Mouse (Mus musculus) hindbrain, embryonic 11.5 days (tissue): ENCODE measurements around the gene Lrrc10. TPM values are rescaled to one million over a fixed set of nuclear protein-coding genes. Genes with fewer than 3 reads are reported as not detected.
"Not testable (repeated sequence)": the region's sequence is repeated elsewhere in the genome, so short reads cannot be mapped to it uniquely, and the experiment has no call there.

Experiments used
- ATAC-seq: fragments of 200-750 bp; cut with Nextera tagmentation; 2 replicates; pipeline ENCODE4 v1.8.0; 2017; ENCODE audit warnings: mild to moderate bottlenecking, moderate TSS enrichment, moderate library complexity; ENCODE audit not compliant: low FRiP score
- DNase-seq: peaks from one replicate; pipeline ENCODE4 v3.0.0-alpha.2; 2015; ENCODE audit warnings: low spot score
- H3K27ac ChIP-seq: fragments of 300-500 bp; sonication (generic); 2 replicates; pipeline ENCODE4 v1.5.1; 2014; ENCODE audit warnings: mild to moderate bottlenecking, low read depth, low read length
- H3K27me3 ChIP-seq: fragments of 300-500 bp; sonication (generic); 2 replicates; pipeline ENCODE4 v1.6.1; 2014; ENCODE audit warnings: mild to moderate bottlenecking, low read length, moderate library complexity, mixed read lengths; ENCODE audit not compliant: control insufficient read depth, insufficient read depth
- H3K36me3 ChIP-seq: fragments of 300-500 bp; sonication (generic); 2 replicates; pipeline ENCODE4 v1.6.1; 2014; ENCODE audit warnings: mild to moderate bottlenecking, low read length, moderate library complexity, mixed read lengths; ENCODE audit not compliant: control insufficient read depth, insufficient read depth
- H3K4me1 ChIP-seq: fragments of 300-500 bp; sonication (generic); replicated peaks from 2 replicates; pipeline ENCODE4 v1.6.1; 2014; ENCODE audit warnings: low read length, mixed read lengths; ENCODE audit not compliant: control insufficient read depth, insufficient read depth
- H3K4me2 ChIP-seq: fragments of 300-500 bp; sonication (generic); replicated peaks from 2 replicates; pipeline ENCODE4 v1.6.1; 2014; ENCODE audit warnings: mild to moderate bottlenecking, low read depth, low read length
- H3K4me3 ChIP-seq: fragments of 300-500 bp; sonication (generic); 2 replicates; pipeline ENCODE4 v1.5.1; 2014; ENCODE audit warnings: low read depth, low read length
- H3K9ac ChIP-seq: fragments of 300-500 bp; sonication (generic); 2 replicates; pipeline ENCODE4 v1.6.1; 2014; ENCODE audit warnings: low read depth, low read length
- H3K9me3 ChIP-seq: fragments of 300-500 bp; sonication (generic); 2 replicates; pipeline ENCODE4 v1.6.1; 2016; ENCODE audit warnings: low read length; ENCODE audit not compliant: control insufficient read depth
- WGBS: fragments of 180-500 bp; shearing (Covaris S2); extraction: QIAGEN DNeasy Blood & Tissue Kit; methylation state at CpG from one replicate; pipeline ENCODE4 v1.1.7; 2014; 5-methylcytosine and 5-hydroxymethylcytosine counted together
- polyA plus RNA-seq: library from polyadenylated mRNA; unstranded; fragments of >200 nt; fragmentation: Nextera tagmentation; extraction: Ambion mirVana; gene quantifications from 2 replicates; pipeline ENCODE4 v1.2.1, GENCODE M21; 2014

The Lrrc10 gene
- polyA plus RNA-seq, 1 experiment from 2014 or later: 0.12 TPM

DNA sequence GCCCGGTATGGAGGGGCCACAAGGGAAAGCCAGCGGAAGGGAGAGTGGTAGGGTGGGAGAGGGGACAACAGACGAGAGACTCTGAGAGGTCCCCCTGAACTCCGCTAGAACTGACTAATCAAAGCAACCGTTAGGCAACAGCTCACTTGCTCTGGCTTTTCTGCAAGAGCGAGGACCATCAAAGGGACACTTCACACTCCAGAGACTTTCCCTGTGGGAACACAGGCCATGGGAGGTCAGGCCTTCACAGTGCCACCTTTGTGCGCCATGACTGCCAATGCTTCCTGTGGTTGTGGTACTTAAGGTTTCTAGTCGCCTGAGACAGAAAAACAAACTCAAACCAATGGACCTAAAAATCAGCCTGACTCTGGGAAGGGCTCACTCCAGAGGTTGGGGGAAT is 34.1 kb upstream of the Lrrc10 start:
- no peak overlapping the region for H3K27ac ChIP-seq
- WGBS: 41% methylated on average over 8 of the region's 8 CpGs
- no peaks in the 10 kb centered on the region for H3K36me3 ChIP-seq
- no peak for ATAC-seq
- no peak overlapping the region for H3K4me2 ChIP-seq
- H3K9ac ChIP-seq: no peak overlapping the region
- no peak overlapping the region for H3K4me3 ChIP-seq
- no peaks in the 10 kb centered on the region for H3K27me3 ChIP-seq
- no peaks in the 10 kb centered on the region for H3K4me1 ChIP-seq
- DNase-seq: no peak
- H3K9me3 ChIP-seq: no peaks in the 10 kb centered on the region

DNA sequence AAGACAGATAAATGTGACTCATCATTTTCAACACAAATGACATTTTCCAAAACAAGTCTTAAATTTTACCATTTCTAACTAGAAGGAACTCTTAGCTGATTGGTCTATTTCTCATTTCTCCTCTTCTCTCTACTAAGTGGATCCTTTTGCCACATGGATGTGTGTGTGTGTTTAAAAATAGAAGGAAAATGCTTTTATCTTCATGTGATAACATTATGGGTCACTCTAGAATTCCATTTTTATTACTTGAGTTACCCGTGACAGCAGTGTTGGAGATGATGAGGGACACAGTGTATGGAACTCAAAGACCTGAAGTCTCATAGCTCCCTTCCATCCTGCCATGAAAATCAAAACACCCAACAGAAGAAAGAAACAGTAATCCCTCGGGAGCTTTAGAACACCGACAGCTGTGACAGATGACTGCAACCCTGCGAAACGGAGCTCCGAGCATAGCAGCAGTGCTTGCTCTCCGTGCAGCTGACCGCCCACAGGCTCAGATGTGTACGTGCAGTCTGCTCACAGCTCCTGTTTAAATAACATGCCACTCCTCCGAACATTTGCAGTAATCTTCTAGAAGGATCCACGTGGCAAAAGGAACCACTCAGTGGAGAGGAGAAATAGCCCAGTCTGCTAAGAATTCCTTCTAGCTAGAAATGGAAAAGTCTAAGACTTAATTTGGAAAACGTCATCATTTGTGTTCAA is 31.3 kb upstream of the Lrrc10 start:
- Histone ChIP-seq H3K4me1 (no peaks in the 10 kb centered on the region; the same call in 1 of the 2 replicates), H3K4me2 (no peak overlapping the region), H3K9ac (no peak overlapping the region), H3K27me3 (no peaks in the 10 kb centered on the region), H3K9me3 (no peaks in the 10 kb centered on the region), H3K36me3 (no peaks in the 10 kb centered on the region), H3K4me3 (no peak overlapping the region), H3K27ac (no peak overlapping the region)
- WGBS: 22% methylated on average over 12 of the region's 12 CpGs
- DNase-seq (peak; percentile 58), ATAC-seq (peak; percentile 86)

DNA sequence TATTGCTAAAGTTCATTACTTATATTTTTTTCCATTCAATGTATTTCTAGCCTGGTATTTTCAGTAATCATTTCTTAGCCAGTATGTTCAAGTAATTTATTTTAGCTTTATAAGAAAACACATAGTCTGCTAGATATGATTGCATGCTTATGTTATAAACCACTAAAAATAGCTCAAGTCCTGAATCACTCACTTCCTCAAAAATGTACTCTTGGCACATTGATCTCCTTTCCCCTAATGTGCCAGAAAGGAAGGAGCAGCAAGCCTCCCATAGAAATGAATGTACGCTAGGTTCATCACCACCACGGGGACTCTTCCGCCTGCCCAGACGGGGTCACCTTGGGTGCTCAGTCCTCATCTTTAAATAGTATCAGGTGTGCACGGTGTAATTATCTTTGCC is 30.6 kb upstream of the Lrrc10 start:
- Histone ChIP-seq H3K4me1 (no peaks in the 10 kb centered on the region; the same call in 1 of the 2 replicates), H3K27ac (no peak overlapping the region), H3K9me3 (no peaks in the 10 kb centered on the region), H3K4me3 (no peak overlapping the region), H3K4me2 (no peak overlapping the region), H3K27me3 (no peaks in the 10 kb centered on the region), H3K9ac (no peak overlapping the region), H3K36me3 (no peaks in the 10 kb centered on the region)
- 91% methylated on average over 5 of the region's 5 CpGs for WGBS
- DNase-seq: no peak
- ATAC-seq: no peak

DNA sequence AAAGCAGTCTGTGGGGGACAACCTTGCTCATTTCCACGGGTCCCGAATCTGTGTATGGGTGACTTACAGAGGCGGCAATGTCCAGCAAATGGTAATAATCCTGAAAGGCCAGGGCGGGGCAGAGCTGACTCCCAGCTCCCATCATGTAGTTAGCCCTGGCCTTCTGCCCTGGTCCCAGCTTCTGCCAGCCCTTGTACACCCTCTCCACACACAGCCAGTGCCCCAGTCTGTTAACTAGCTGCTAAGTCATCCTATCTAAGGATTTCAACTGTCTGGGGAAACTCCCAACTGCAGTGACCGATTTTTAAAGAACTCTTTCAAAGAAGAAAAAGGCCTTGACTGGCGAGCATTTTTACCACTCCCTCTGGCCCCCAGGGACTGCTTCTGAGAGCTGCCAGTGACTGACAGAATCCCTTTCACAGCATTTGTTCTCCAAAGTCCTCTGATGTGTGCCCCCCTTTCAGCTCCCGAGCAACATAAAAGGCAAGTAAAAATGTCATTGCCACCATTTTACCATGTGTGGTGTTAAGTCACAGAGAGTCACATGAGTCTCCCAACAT is 26.8 kb upstream of the Lrrc10 start:
- no peaks in the 10 kb centered on the region for H3K27me3 ChIP-seq
- H3K9ac ChIP-seq: no peak overlapping the region

GRCm38 (mm10) chr10:117021020-117021754 is 24.0 kb upstream of the Lrrc10 start:
- WGBS: 13% methylated on average over 21 of the region's 21 CpGs
- DNase-seq (peak; percentile 53), ATAC-seq (peak; percentile 75; the same call in 1 of the 2 replicates)
- Histone ChIP-seq H3K9ac (no peak overlapping the region), H3K4me3 (no peak overlapping the region), H3K27ac (peak overlapping the region; percentile 49; the same call in 1 of the 2 replicates), H3K9me3 (no peaks in the 10 kb centered on the region), H3K27me3 (no peaks in the 10 kb centered on the region), H3K4me2 (no peak overlapping the region; the same call in 1 of the 2 replicates), H3K36me3 (no peaks in the 10 kb centered on the region), H3K4me1 (no peaks in the 10 kb centered on the region; the same call in 1 of the 2 replicates)

More for the DNA sequence above, 26.8 kb upstream of the Lrrc10 start:
- ATAC-seq: no peak
- H3K4me3 ChIP-seq: no peak overlapping the region
- no peaks in the 10 kb centered on the region for H3K36me3 ChIP-seq
- 45% methylated on average over 7 of the region's 7 CpGs for WGBS
- H3K27ac ChIP-seq: no peak overlapping the region
- no peaks in the 10 kb centered on the region; the same call in 1 of the 2 replicates for H3K4me1 ChIP-seq
- H3K4me2 ChIP-seq: no peak overlapping the region
- no peaks in the 10 kb centered on the region for H3K9me3 ChIP-seq
- no peak for DNase-seq

DNA sequence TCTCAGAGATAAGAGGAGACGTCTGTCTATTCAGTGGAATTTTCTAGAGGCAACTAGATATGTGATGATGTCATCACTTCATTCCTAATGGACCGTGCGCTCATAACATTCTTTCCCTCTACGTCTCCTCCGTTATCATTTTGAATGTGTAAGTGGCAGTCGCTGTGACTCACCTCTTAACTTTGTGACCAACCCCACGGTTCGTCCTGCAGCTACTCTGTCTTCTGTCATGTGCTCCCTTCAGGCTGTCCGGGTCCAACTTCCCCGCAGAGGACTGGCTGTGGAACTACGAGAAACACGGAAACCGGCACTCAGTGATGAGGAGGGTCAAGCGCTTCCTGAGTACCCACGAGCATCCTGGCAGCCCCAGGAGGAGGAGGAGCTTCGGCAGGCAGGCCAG is 21.4 kb upstream of the Lrrc10 start:
- 70% methylated on average over 16 of the region's 16 CpGs for WGBS
- Histone ChIP-seq H3K9ac (no peak overlapping the region), H3K27ac (no peak overlapping the region), H3K4me2 (no peak overlapping the region), H3K9me3 (no peaks in the 10 kb centered on the region), H3K4me3 (no peak overlapping the region), H3K36me3 (no peaks in the 10 kb centered on the region), H3K4me1 (no peaks in the 10 kb centered on the region; the same call in 1 of the 2 replicates), H3K27me3 (no peaks in the 10 kb centered on the region)
- ATAC-seq (no peak), DNase-seq (no peak)

- not testable (repeated sequence) for H3K27me3 ChIP-seq, H3K4me1 ChIP-seq, H3K9ac ChIP-seq, H3K9me3 ChIP-seq, H3K36me3 ChIP-seq, H3K4me3 ChIP-seq, H3K27ac ChIP-seq, ATAC-seq, H3K4me2 ChIP-seq, DNase-seq
These were observed 19.4 kb upstream of the Lrrc10 start for GRCm38 (mm10) chr10:117025776-117026175.

DNA sequence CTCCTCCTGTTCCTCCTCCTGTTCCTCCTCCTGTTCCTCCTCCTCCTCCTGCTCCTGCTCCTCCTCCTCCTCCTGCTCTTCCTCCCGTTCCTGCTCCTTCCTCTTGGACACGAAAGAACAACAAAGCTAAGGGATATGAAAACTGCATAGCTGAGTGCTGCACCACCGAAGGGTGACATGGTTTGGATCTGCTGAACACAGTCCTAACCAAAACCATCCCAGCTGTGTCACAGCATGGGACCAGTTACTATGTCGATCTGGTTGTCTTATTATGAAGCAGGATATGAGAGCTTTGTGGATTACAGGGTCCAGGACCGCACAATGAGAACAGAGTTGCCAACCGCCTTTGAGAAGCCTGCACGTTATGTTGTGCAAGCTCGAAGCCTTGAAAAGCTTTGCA is 19.0 kb upstream of the Lrrc10 start:
- no peak overlapping the region for H3K4me3 ChIP-seq
- no peak for ATAC-seq
- 80% methylated on average over 8 of the region's 8 CpGs for WGBS

More for the DNA sequence above, 19.0 kb upstream of the Lrrc10 start:
- H3K9ac ChIP-seq: no peak overlapping the region
- no peaks in the 10 kb centered on the region for H3K36me3 ChIP-seq
- no peak overlapping the region for H3K4me2 ChIP-seq
- H3K4me1 ChIP-seq: no peaks in the 10 kb centered on the region
- no peak for DNase-seq
- no peak overlapping the region for H3K27ac ChIP-seq
- no peaks in the 10 kb centered on the region for H3K27me3 ChIP-seq
- H3K9me3 ChIP-seq: no peaks in the 10 kb centered on the region
